9 mouse cellular contexts compared by ENCODE assay signal in the genomic region with DNA sequence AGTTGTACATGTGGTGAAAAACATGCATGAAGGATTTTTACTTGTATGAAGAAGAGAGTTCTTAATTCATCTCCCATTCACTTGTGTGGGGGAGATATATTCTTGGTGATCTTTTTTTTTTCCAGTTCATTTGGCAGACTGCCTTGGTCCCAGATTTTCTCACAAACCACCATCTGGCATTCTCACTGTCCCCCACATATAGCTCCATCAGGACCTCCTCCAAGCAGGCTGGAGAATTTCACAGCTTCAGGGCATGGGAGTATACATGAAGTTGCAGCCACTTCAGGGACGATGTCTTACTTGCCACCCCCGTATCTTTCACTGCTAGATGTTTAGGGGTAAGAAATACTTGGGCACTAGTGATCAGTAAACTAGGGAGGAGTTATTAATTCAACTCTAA.
DNase-seq lines count a peak whose midpoint lies in the region.
"Had no signal": no experiment of that assay in that cellular context is flagged by ENCODE, and none has a peak within 500 bp of the region (broad histone marks: within the 10 kb centered on the region; RNA-seq: fewer than 3 reads in every experiment).

No protein-coding gene starts in this region.

- peak; percentile 9 to 30 for DNase-seq in layer of hippocampus, adult 18-20 months (ENCODE audit: low spot score in 2 of 2)
- DNase-seq in layer of hippocampus, postnatal 10 days (ENCODE audit: low spot score in 2 of 2): no peak
- peak; percentile 86 for DNase-seq in cerebellum, adult 9-10 months
- peak; percentile 10 to 16 for DNase-seq in layer of hippocampus, adult 8-10 months (ENCODE audit: low spot score in 2 of 2)
- peak; percentile 6 for DNase-seq in right cerebral cortex, postnatal 14 days
- no peak for DNase-seq in kidney, adult 9 months
- DNase-seq in gastrocnemius, postnatal 36 days: no peak
- no peak for DNase-seq in adrenal gland, postnatal 25 days
- DNase-seq: adrenal gland, adult 8-10 months had no signal

- intact Hi-C loops in gastrocnemius, postnatal 36 days (cut with DNase I): no loop called here

Comparison
In these comparisons a context has a peak if more than half of its experiments do, and no peak if none do; other contexts are left out.
1. DNase-seq: peak in layer of hippocampus, adult 18-20 months (2 of 2), cerebellum, adult 9-10 months (single experiment), layer of hippocampus, adult 8-10 months (2 of 2) and right cerebral cortex, postnatal 14 days (single experiment); none in layer of hippocampus, postnatal 10 days (0 of 2), kidney, adult 9 months (single experiment), gastrocnemius, postnatal 36 days (0 of 2) and adrenal gland, postnatal 25 days (single experiment).